Mouse (Mus musculus) megakaryocyte, embryonic 14.5 days (primary cell): Measurements from ENCODE around the gene Ccdc105. TPM values are rescaled to one million over a fixed set of nuclear protein-coding genes. Genes with fewer than 3 reads are reported as not detected.

Experiments
- H3K27me3 ChIP-seq: replicated peaks from 2 replicates; pipeline ENCODE3; 2012; ENCODE audit warnings: inconsistent platforms
- H3K36me3 ChIP-seq: replicated peaks from 2 replicates; pipeline ENCODE3; 2012; ENCODE audit warnings: low read length, inconsistent platforms, mixed read lengths
- H3K4me1 ChIP-seq: 2 replicates; pipeline ENCODE4 v1.6.1; 2012; ENCODE audit warnings: inconsistent platforms
- H3K4me3 ChIP-seq: replicated peaks from 2 replicates; pipeline ENCODE3; 2012; ENCODE audit warnings: moderate library complexity, mild to moderate bottlenecking, inconsistent platforms
- H3K9me3 ChIP-seq: 2 replicates; pipeline ENCODE4 v1.6.1; 2012; ENCODE audit warnings: inconsistent platforms
- FLI1 ChIP-seq: IDR thresholded peaks from 2 replicates; pipeline ENCODE4 v1.6.1; 2012; ENCODE audit warnings: low read length, inconsistent platforms, mixed read lengths
- GATA1 ChIP-seq: IDR thresholded peaks from 3 replicates; pipeline ENCODE4 v1.6.1; 2012; ENCODE audit warnings: mixed read lengths, low read length, inconsistent platforms, borderline replicate concordance
- polyA plus RNA-seq: library from polyadenylated mRNA; stranded (reverse); fragments of >175 nt; gene quantifications from 2 replicates; pipeline ENCODE4 v1.2.3, GENCODE M21; 2012; ENCODE audit warnings: low replicate concordance; ENCODE audit not compliant: insufficient read depth

Gene Ccdc105
- polyA plus RNA-seq, 1 experiment: not detected

GRCm38 (mm10) chr10:78748946-78749345, 3.9 kb downstream of the Ccdc105 start:
- TF ChIP-seq FLI1 (no peak), GATA1 (no peak)
- peaks cover 41% of the 10 kb centered on the region for H3K27me3 ChIP-seq

GRCm38 (mm10) chr10:78748161-78748560, 4.7 kb downstream of the Ccdc105 start:
- Histone ChIP-seq H3K4me3 (no peak overlapping the region), H3K27me3 (peaks cover 38% of the 10 kb centered on the region), H3K9me3 (peaks cover 4% of the 10 kb centered on the region; the same call in 1 of the 2 replicates), H3K36me3 (no peaks in the 10 kb centered on the region), H3K4me1 (peaks cover 8% of the 10 kb centered on the region)
- TF ChIP-seq GATA1 (no peak), FLI1 (no peak)

More at GRCm38 (mm10) chr10:78748946-78749345, 3.9 kb downstream of the Ccdc105 start:
- peaks cover 8% of the 10 kb centered on the region for H3K4me1 ChIP-seq
- peaks cover 4% of the 10 kb centered on the region; the same call in 1 of the 2 replicates for H3K9me3 ChIP-seq
- no peaks in the 10 kb centered on the region for H3K36me3 ChIP-seq
- no peak overlapping the region for H3K4me3 ChIP-seq

GRCm38 (mm10) chr10:78747035-78747721, 5.7 kb downstream of the Ccdc105 start:
- Histone ChIP-seq H3K27me3 (peaks cover 29% of the 10 kb centered on the region), H3K4me1 (peaks cover 1% of the 10 kb centered on the region; the same call in 1 of the 2 replicates), H3K36me3 (no peaks in the 10 kb centered on the region), H3K9me3 (no peaks in the 10 kb centered on the region), H3K4me3 (no peak overlapping the region)
- TF ChIP-seq FLI1 (no peak), GATA1 (no peak)

GRCm38 (mm10) chr10:78745453-78746232, 7.2 kb downstream of the Ccdc105 start:
- no peaks in the 10 kb centered on the region for H3K9me3 ChIP-seq
- TF ChIP-seq FLI1: no peak
- no peaks in the 10 kb centered on the region for H3K36me3 ChIP-seq
- H3K4me3 ChIP-seq: no peak overlapping the region
- H3K27me3 ChIP-seq: peaks cover 18% of the 10 kb centered on the region
- no peaks in the 10 kb centered on the region for H3K4me1 ChIP-seq

- H3K27me3 ChIP-seq: peaks cover 18% of the 10 kb centered on the region
Observed at GRCm38 (mm10) chr10:78743721-78744120, 9.1 kb downstream of the Ccdc105 start.

GRCm38 (mm10) chr10:78739821-78740220, 13.0 kb downstream of the Ccdc105 start:
- H3K4me1 ChIP-seq: no peaks in the 10 kb centered on the region
- no peak overlapping the region for H3K4me3 ChIP-seq
- no peaks in the 10 kb centered on the region; the same call in 1 of the 2 replicates for H3K9me3 ChIP-seq
- H3K36me3 ChIP-seq: no peaks in the 10 kb centered on the region
- TF ChIP-seq GATA1 (no peak), FLI1 (no peak)
- H3K27me3 ChIP-seq: no peaks in the 10 kb centered on the region

More at GRCm38 (mm10) chr10:78743721-78744120, 9.1 kb downstream of the Ccdc105 start:
- TF ChIP-seq GATA1: no peak
- no peak for TF ChIP-seq FLI1
- H3K9me3 ChIP-seq: no peaks in the 10 kb centered on the region; the same call in 1 of the 2 replicates
- H3K4me3 ChIP-seq: no peak overlapping the region
- no peaks in the 10 kb centered on the region for H3K36me3 ChIP-seq
- H3K4me1 ChIP-seq: no peaks in the 10 kb centered on the region

- H3K4me1 ChIP-seq: no peaks in the 10 kb centered on the region
- H3K27me3 ChIP-seq: no peaks in the 10 kb centered on the region
- H3K4me3 ChIP-seq: no peak overlapping the region
- H3K9me3 ChIP-seq: no peaks in the 10 kb centered on the region
- no peak for TF ChIP-seq GATA1
- no peak for TF ChIP-seq FLI1
- H3K36me3 ChIP-seq: no peaks in the 10 kb centered on the region
Observed at GRCm38 (mm10) chr10:78727876-78728275, 25.0 kb downstream of the Ccdc105 start.

GRCm38 (mm10) chr10:78727035-78727434, 25.8 kb downstream of the Ccdc105 start:
- Histone ChIP-seq H3K4me1 (no peaks in the 10 kb centered on the region), H3K36me3 (no peaks in the 10 kb centered on the region), H3K4me3 (no peak overlapping the region), H3K9me3 (no peaks in the 10 kb centered on the region), H3K27me3 (no peaks in the 10 kb centered on the region)
- TF ChIP-seq GATA1 (no peak), FLI1 (no peak)

GRCm38 (mm10) chr10:78723416-78723815, 29.4 kb downstream of the Ccdc105 start:
- H3K4me3 ChIP-seq: no peak overlapping the region
- no peaks in the 10 kb centered on the region for H3K36me3 ChIP-seq
- no peaks in the 10 kb centered on the region for H3K9me3 ChIP-seq
- no peaks in the 10 kb centered on the region for H3K27me3 ChIP-seq
- no peaks in the 10 kb centered on the region for H3K4me1 ChIP-seq
- TF ChIP-seq GATA1 (no peak), FLI1 (no peak)

- no peaks in the 10 kb centered on the region for H3K27me3 ChIP-seq
- H3K36me3 ChIP-seq: no peaks in the 10 kb centered on the region
- H3K4me1 ChIP-seq: no peaks in the 10 kb centered on the region
- H3K4me3 ChIP-seq: no peak overlapping the region
- H3K9me3 ChIP-seq: no peaks in the 10 kb centered on the region
- TF ChIP-seq FLI1 (no peak), GATA1 (no peak)
Observed at GRCm38 (mm10) chr10:78722654-78723053, 30.2 kb downstream of the Ccdc105 start.
